Mouse (Mus musculus) kidney, adult 2 months (tissue): Measurements from ENCODE around the gene Tecpr1.

Experiments
- CTCF ChIP-seq: fragments of 200-500 bp; conservative IDR thresholded peaks from 2 replicates; pipeline ENCODE4 v1.5.1; 2011; ENCODE audit warnings: low read depth, mild to moderate bottlenecking, control low read depth, low read length, moderate library complexity, mixed read lengths; ENCODE audit not compliant: insufficient read depth, insufficient read length
- POLR2A ChIP-seq: fragments of 200-500 bp; IDR thresholded peaks from one replicate; pipeline ENCODE4 v1.6.1; 2011; ENCODE audit warnings: low read depth, low read length, control low read depth

DNA sequence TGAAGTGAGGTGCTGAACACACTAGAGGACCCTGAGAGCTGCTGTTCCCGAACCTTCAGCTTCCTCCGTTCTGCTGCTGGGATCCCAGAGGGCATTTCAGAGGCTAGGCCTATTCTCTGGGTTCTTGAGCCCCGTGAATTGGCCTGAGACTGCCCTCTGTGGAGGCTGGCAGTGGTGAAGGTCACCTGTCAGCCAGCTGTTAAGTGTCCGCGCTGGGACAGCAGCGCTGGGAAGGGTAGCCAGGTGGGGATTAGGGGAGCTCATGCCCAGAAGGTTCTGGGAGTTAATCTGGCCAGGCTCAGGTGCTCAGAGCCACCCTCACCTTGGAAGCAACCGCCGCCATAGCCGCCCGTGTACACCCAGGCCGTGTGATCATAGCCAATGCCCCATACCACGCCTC is 19.1 kb downstream of the Tecpr1 start:
- no peak for TF ChIP-seq POLR2A
- TF ChIP-seq CTCF: no peak
